Mouse (Mus musculus) frontal cortex, postnatal 25 days (tissue): ENCODE measurements around the gene Gm17268.

ENCODE experiments used
- DNase-seq, 2 experiments: peaks; one replicate each; pipeline ENCODE4 v3.0.0; 2022; ENCODE audit warnings: low spot score in 2 of 2

The Gm17268 gene

GRCm38 (mm10) chr11:82032136-82032535 lies 6.2 kb downstream of the Gm17268 start:
- no peak for DNase-seq

- DNase-seq: no peak
Observed at GRCm38 (mm10) chr11:82030171-82030570, 8.2 kb downstream of the Gm17268 start.

- no peak for DNase-seq
Observed at GRCm38 (mm10) chr11:82023769-82024168, 14.6 kb downstream of the Gm17268 start.

GRCm38 (mm10) chr11:82022504-82023056 lies 15.8 kb downstream of the Gm17268 start:
- no peak for DNase-seq

GRCm38 (mm10) chr11:82021406-82021805 lies 17.0 kb downstream of the Gm17268 start:
- no peak for DNase-seq

- no peak for DNase-seq
Observed at GRCm38 (mm10) chr11:82019793-82020192, 18.6 kb downstream of the Gm17268 start.

- DNase-seq: no peak
Observed at GRCm38 (mm10) chr11:82019389-82019788, 19.0 kb downstream of the Gm17268 start.

GRCm38 (mm10) chr11:82016181-82016780 lies 22.1 kb downstream of the Gm17268 start:
- no peak for DNase-seq

GRCm38 (mm10) chr11:82015066-82015465 lies 23.3 kb downstream of the Gm17268 start:
- no peak for DNase-seq

GRCm38 (mm10) chr11:82013756-82014155 lies 24.6 kb downstream of the Gm17268 start:
- DNase-seq: no peak

- DNase-seq: no peak
Observed at GRCm38 (mm10) chr11:82011411-82012193, 26.8 kb downstream of the Gm17268 start.

GRCm38 (mm10) chr11:82010115-82010514 lies 28.2 kb downstream of the Gm17268 start:
- no peak for DNase-seq

GRCm38 (mm10) chr11:82006796-82007423 lies 31.5 kb downstream of the Gm17268 start:
- no peak for DNase-seq

GRCm38 (mm10) chr11:82004810-82005209 lies 33.6 kb downstream of the Gm17268 start:
- DNase-seq: no peak

- DNase-seq: no peak
Observed at GRCm38 (mm10) chr11:82000581-82000980, 37.8 kb downstream of the Gm17268 start.

GRCm38 (mm10) chr11:81999469-81999868 lies 38.9 kb downstream of the Gm17268 start:
- DNase-seq: no peak

- DNase-seq: no peak
Observed at GRCm38 (mm10) chr11:81998646-81999045, 39.7 kb downstream of the Gm17268 start.

GRCm38 (mm10) chr11:81997085-81997484 lies 41.3 kb downstream of the Gm17268 start:
- no peak for DNase-seq

GRCm38 (mm10) chr11:81996172-81996841 lies 42.1 kb downstream of the Gm17268 start:
- DNase-seq: peak; percentile 72 to 89

GRCm38 (mm10) chr11:81983146-81983545 lies 55.2 kb downstream of the Gm17268 start:
- DNase-seq: peak in 1 of 2 experiments; percentile 49

- no peak for DNase-seq
Observed at GRCm38 (mm10) chr11:81982191-81982590, 56.2 kb downstream of the Gm17268 start.
